Mouse (Mus musculus) forebrain, embryonic 15.5 days (tissue): ENCODE results near the gene Emx1. TPM values are rescaled to one million over a fixed set of nuclear protein-coding genes. Genes with fewer than 3 reads are reported as not detected.
A peak's percentile ranks its signal among the peaks of the same experiment; 100 is the strongest.
"Not testable (repeated sequence)": the region's sequence is repeated elsewhere in the genome, so short reads cannot be mapped to it uniquely, and the experiment has no call there.

Source experiments
- ATAC-seq: fragments of 200-750 bp; cut with Nextera tagmentation; replicated peaks from 2 replicates; pipeline ENCODE4 v1.8.0; 2017; ENCODE audit warnings: mild to moderate bottlenecking, moderate TSS enrichment, moderate library complexity
- H3K27ac ChIP-seq: fragments of 300-500 bp; sonication (generic); replicated peaks from 2 replicates; pipeline ENCODE4 v1.5.1; 2015; ENCODE audit warnings: mild to moderate bottlenecking, inconsistent platforms
- H3K27me3 ChIP-seq: fragments of 300-500 bp; sonication (generic); 2 replicates; pipeline ENCODE4 v1.6.1; 2015; ENCODE audit warnings: inconsistent platforms
- H3K36me3 ChIP-seq: fragments of 300-500 bp; sonication (generic); 2 replicates; pipeline ENCODE4 v1.6.1; 2015; ENCODE audit warnings: mild to moderate bottlenecking, inconsistent platforms
- H3K4me1 ChIP-seq: fragments of 300-500 bp; sonication (generic); 2 replicates; pipeline ENCODE4 v1.6.1; 2015; ENCODE audit warnings: inconsistent platforms
- H3K4me2 ChIP-seq: fragments of 300-500 bp; sonication (generic); replicated peaks from 2 replicates; pipeline ENCODE4 v1.6.1; 2015; ENCODE audit warnings: mild to moderate bottlenecking, inconsistent platforms
- H3K4me3 ChIP-seq: fragments of 300-500 bp; sonication (generic); 2 replicates; pipeline ENCODE4 v1.5.1; 2015; ENCODE audit warnings: mild to moderate bottlenecking, inconsistent platforms
- H3K9ac ChIP-seq: fragments of 300-500 bp; sonication (generic); replicated peaks from 2 replicates; pipeline ENCODE4 v1.6.1; 2015; ENCODE audit warnings: mild to moderate bottlenecking, inconsistent platforms
- H3K9me3 ChIP-seq: fragments of 300-500 bp; sonication (generic); 2 replicates; pipeline ENCODE4 v1.6.1; 2016; ENCODE audit warnings: inconsistent platforms
- WGBS: fragments of 180-500 bp; shearing (Covaris S2); methylation state at CpG from one replicate; pipeline ENCODE4 v1.1.7; 2015; ENCODE audit warnings: mixed read lengths; 5-methylcytosine and 5-hydroxymethylcytosine counted together
- polyA plus RNA-seq: library from polyadenylated mRNA; unstranded; fragments of >200 nt; fragmentation: Nextera tagmentation; extraction: Ambion mirVana; gene quantifications from 2 replicates; pipeline ENCODE4 v1.2.1, GENCODE M21; 2015

The Emx1 gene
- polyA plus RNA-seq = 68.9 and 78.8 TPM in 2 replicates

- ATAC-seq = peak; percentile 83
- Histone ChIP-seq H3K4me2 (peak within 1 kb of the TSS; percentile 54), H3K27ac (peak within 1 kb of the TSS; percentile 86), H3K36me3 (no peaks in the 10 kb centered on the region), H3K9me3 (no peaks in the 10 kb centered on the region), H3K4me3 (peak within 1 kb of the TSS; percentile 58), H3K9ac (peak within 1 kb of the TSS; percentile 72), H3K4me1 (peaks cover 61% of the 10 kb centered on the region), H3K27me3 (peaks cover 6% of the 10 kb centered on the region; the same call in 1 of the 2 replicates)
- WGBS = under 1% methylated on average over 81 of the region's 81 CpGs
These were observed at the start of gene Emx1 for GRCm38 (mm10) chr6:85187340-85188211. Gene Emx1, plus strand, starts transcription at chr6:85187438.

- H3K9me3 ChIP-seq = no peaks in the 10 kb centered on the region
- no peaks in the 10 kb centered on the region for H3K36me3 ChIP-seq
- no peaks in the 10 kb centered on the region for H3K27me3 ChIP-seq
- H3K9ac ChIP-seq = no peak overlapping the region
- 93% methylated on average over 2 of the region's 2 CpGs for WGBS
- no peak overlapping the region for H3K4me3 ChIP-seq
- no peak for ATAC-seq
- H3K4me1 ChIP-seq = peaks cover 5% of the 10 kb centered on the region
- no peak overlapping the region for H3K27ac ChIP-seq
- no peak overlapping the region for H3K4me2 ChIP-seq
These were observed 47.7 kb upstream of the Emx1 start for GRCm38 (mm10) chr6:85139534-85139933.

- not testable (repeated sequence) for H3K36me3 ChIP-seq, H3K4me3 ChIP-seq, ATAC-seq, H3K9me3 ChIP-seq, H3K27me3 ChIP-seq, H3K4me1 ChIP-seq, H3K27ac ChIP-seq, H3K9ac ChIP-seq, H3K4me2 ChIP-seq
- 8% methylated on average over 7 of the region's 7 CpGs for WGBS
These were observed 46.2 kb upstream of the Emx1 start for GRCm38 (mm10) chr6:85141013-85141412.

- ATAC-seq = no peak
- Histone ChIP-seq H3K9ac (no peak overlapping the region), H3K27me3 (no peaks in the 10 kb centered on the region), H3K36me3 (no peaks in the 10 kb centered on the region), H3K4me3 (no peak overlapping the region), H3K9me3 (no peaks in the 10 kb centered on the region), H3K4me2 (no peak overlapping the region), H3K4me1 (no peaks in the 10 kb centered on the region), H3K27ac (no peak overlapping the region)
- WGBS = 74% methylated on average over 3 of the region's 3 CpGs
These were observed 42.8 kb upstream of the Emx1 start for GRCm38 (mm10) chr6:85144466-85144865.

- Histone ChIP-seq H3K9me3 (no peaks in the 10 kb centered on the region), H3K4me1 (no peaks in the 10 kb centered on the region), H3K4me2 (no peak overlapping the region), H3K36me3 (no peaks in the 10 kb centered on the region), H3K9ac (no peak overlapping the region), H3K27me3 (no peaks in the 10 kb centered on the region), H3K27ac (no peak overlapping the region), H3K4me3 (no peak overlapping the region)
- 73% methylated on average over 3 of the region's 3 CpGs for WGBS
- ATAC-seq = no peak
These were observed 39.6 kb upstream of the Emx1 start for GRCm38 (mm10) chr6:85147636-85148035.

- ATAC-seq = no peak
- 81% methylated on average over 3 of the region's 3 CpGs for WGBS
- no peak overlapping the region for H3K27ac ChIP-seq
These were observed 36.9 kb upstream of the Emx1 start for GRCm38 (mm10) chr6:85150386-85150785.

GRCm38 (mm10) chr6:85153970-85154540 is 33.2 kb upstream of the Emx1 start:
- WGBS = 9% methylated on average over 9 of the region's 9 CpGs

More at GRCm38 (mm10) chr6:85150386-85150785, 36.9 kb upstream of the Emx1 start:
- Histone ChIP-seq H3K9ac (no peak overlapping the region), H3K27me3 (no peaks in the 10 kb centered on the region), H3K36me3 (no peaks in the 10 kb centered on the region), H3K4me1 (peaks cover 9% of the 10 kb centered on the region), H3K4me2 (no peak overlapping the region), H3K9me3 (no peaks in the 10 kb centered on the region), H3K4me3 (no peak overlapping the region)

GRCm38 (mm10) chr6:85154861-85155528 is 32.2 kb upstream of the Emx1 start:
- H3K4me2 ChIP-seq = peak overlapping the region; percentile 74
- peak overlapping the region; percentile 23; the same call in 1 of the 2 replicates for H3K27ac ChIP-seq
- H3K9ac ChIP-seq = peak overlapping the region; percentile 58
- no peaks in the 10 kb centered on the region for H3K36me3 ChIP-seq
- H3K9me3 ChIP-seq = no peaks in the 10 kb centered on the region
- H3K4me3 ChIP-seq = peak overlapping the region; percentile 44
- peak; percentile 48; the same call in 1 of the 2 replicates for ATAC-seq
- H3K4me1 ChIP-seq = peaks cover 15% of the 10 kb centered on the region
- H3K27me3 ChIP-seq = no peaks in the 10 kb centered on the region
- 2% methylated on average over 34 of the region's 34 CpGs for WGBS

More at GRCm38 (mm10) chr6:85153970-85154540, 33.2 kb upstream of the Emx1 start:
- no peaks in the 10 kb centered on the region for H3K27me3 ChIP-seq
- H3K9me3 ChIP-seq = no peaks in the 10 kb centered on the region
- H3K4me3 ChIP-seq = no peak overlapping the region
- H3K36me3 ChIP-seq = no peaks in the 10 kb centered on the region
- H3K27ac ChIP-seq = no peak overlapping the region
- peaks cover 15% of the 10 kb centered on the region for H3K4me1 ChIP-seq
- no peak overlapping the region for H3K4me2 ChIP-seq
- peak; percentile 66 for ATAC-seq
- no peak overlapping the region for H3K9ac ChIP-seq

GRCm38 (mm10) chr6:85156551-85156950 is 30.7 kb upstream of the Emx1 start:
- H3K27me3 ChIP-seq, H3K27ac ChIP-seq, ATAC-seq, H3K4me2 ChIP-seq, H3K36me3 ChIP-seq, H3K9me3 ChIP-seq, H3K9ac ChIP-seq, H3K4me3 ChIP-seq: not testable (repeated sequence)
- peaks cover 15% of the 10 kb centered on the region for H3K4me1 ChIP-seq
- 83% methylated on average over 2 of the region's 2 CpGs for WGBS

GRCm38 (mm10) chr6:85158040-85158804 is 29.0 kb upstream of the Emx1 start:
- not testable (repeated sequence) for H3K9me3 ChIP-seq, H3K27me3 ChIP-seq, H3K9ac ChIP-seq, H3K4me3 ChIP-seq, H3K36me3 ChIP-seq, ATAC-seq, H3K27ac ChIP-seq, H3K4me2 ChIP-seq
- WGBS = 73% methylated on average over 4 of the region's 4 CpGs
- peaks cover 15% of the 10 kb centered on the region for H3K4me1 ChIP-seq

- H3K27me3 ChIP-seq, H3K9ac ChIP-seq, H3K4me3 ChIP-seq, H3K36me3 ChIP-seq, H3K4me2 ChIP-seq, H3K9me3 ChIP-seq: not testable (repeated sequence)
- H3K4me1 ChIP-seq = peaks cover 15% of the 10 kb centered on the region
- 0 out of 2 replicates have a peak overlapping the region, but pooled peaks have one; percentile 15 for H3K27ac ChIP-seq
- ATAC-seq = peak; percentile 61
- WGBS = 8% methylated on average over 6 of the region's 6 CpGs
These were observed 28.0 kb upstream of the Emx1 start for GRCm38 (mm10) chr6:85159092-85159760.
